Mouse (Mus musculus) midbrain, embryonic 11.5 days (tissue): ENCODE results near the gene Phactr2. TPM values are rescaled to one million over a fixed set of nuclear protein-coding genes. Genes with fewer than 3 reads are reported as not detected.

Experiments
- ATAC-seq: fragments of 200-750 bp; cut with Nextera tagmentation; 2 replicates; pipeline ENCODE4 v1.8.0; 2017; ENCODE audit warnings: moderate TSS enrichment, moderate library complexity; ENCODE audit not compliant: low FRiP score
- DNase-seq: peaks from one replicate; pipeline ENCODE4 v3.0.0; 2015; ENCODE audit warnings: low spot score; ENCODE audit errors: missing footprints
- H3K27ac ChIP-seq: fragments of 300-500 bp; sonication (generic); 2 replicates; pipeline ENCODE4 v1.5.1; 2014; ENCODE audit warnings: low read depth, low read length
- H3K27me3 ChIP-seq: fragments of 300-500 bp; sonication (generic); 2 replicates; pipeline ENCODE4 v1.6.1; 2014; ENCODE audit warnings: mild to moderate bottlenecking, low read length, moderate library complexity, mixed read lengths; ENCODE audit not compliant: control insufficient read depth, insufficient read depth
- H3K36me3 ChIP-seq: fragments of 300-500 bp; sonication (generic); 2 replicates; pipeline ENCODE4 v1.6.1; 2014; ENCODE audit warnings: mild to moderate bottlenecking, low read length, moderate library complexity, mixed read lengths; ENCODE audit not compliant: control insufficient read depth, insufficient read depth
- H3K4me1 ChIP-seq: fragments of 300-500 bp; sonication (generic); 2 replicates; pipeline ENCODE4 v1.6.1; 2014; ENCODE audit warnings: low read length; ENCODE audit not compliant: control insufficient read depth, insufficient read depth
- H3K4me2 ChIP-seq: fragments of 300-500 bp; sonication (generic); 2 replicates; pipeline ENCODE4 v1.6.1; 2014; ENCODE audit warnings: mild to moderate bottlenecking, moderate library complexity
- H3K4me3 ChIP-seq: fragments of 300-500 bp; sonication (generic); 2 replicates; pipeline ENCODE4 v1.5.1; 2014; ENCODE audit warnings: low read depth, low read length
- H3K9ac ChIP-seq: fragments of 300-500 bp; sonication (generic); 2 replicates; pipeline ENCODE4 v1.6.1; 2014; ENCODE audit warnings: low read length
- H3K9me3 ChIP-seq: fragments of 300-500 bp; sonication (generic); 2 replicates; pipeline ENCODE4 v1.6.1; 2016; ENCODE audit warnings: low read length; ENCODE audit not compliant: control insufficient read depth
- WGBS: fragments of 180-500 bp; shearing (Covaris S2); extraction: QIAGEN DNeasy Blood & Tissue Kit; methylation state at CpG from one replicate; pipeline ENCODE4 v1.1.7; 2014; 5-methylcytosine and 5-hydroxymethylcytosine counted together
- polyA plus RNA-seq: library from polyadenylated mRNA; unstranded; fragments of >200 nt; fragmentation: Nextera tagmentation; extraction: Ambion mirVana; gene quantifications from 2 replicates; pipeline ENCODE4 v1.2.1, GENCODE M21; 2014

Gene Phactr2
- polyA plus RNA-seq, 1 experiment from 2014 or later: 13.7 TPM

- ATAC-seq: no peak
- no peak overlapping the region for H3K27ac ChIP-seq
- 73% methylated on average over 2 of the region's 2 CpGs for WGBS
- H3K36me3 ChIP-seq: no peaks in the 10 kb centered on the region
- H3K9me3 ChIP-seq: no peaks in the 10 kb centered on the region
- no peaks in the 10 kb centered on the region for H3K27me3 ChIP-seq
- no peaks in the 10 kb centered on the region for H3K4me1 ChIP-seq
- DNase-seq: no peak
- H3K9ac ChIP-seq: no peak overlapping the region
- no peak overlapping the region for H3K4me2 ChIP-seq
- no peak overlapping the region for H3K4me3 ChIP-seq
Measured at GRCm38 (mm10) chr10:13333781-13334180, 140.4 kb downstream of the Phactr2 start.

DNA sequence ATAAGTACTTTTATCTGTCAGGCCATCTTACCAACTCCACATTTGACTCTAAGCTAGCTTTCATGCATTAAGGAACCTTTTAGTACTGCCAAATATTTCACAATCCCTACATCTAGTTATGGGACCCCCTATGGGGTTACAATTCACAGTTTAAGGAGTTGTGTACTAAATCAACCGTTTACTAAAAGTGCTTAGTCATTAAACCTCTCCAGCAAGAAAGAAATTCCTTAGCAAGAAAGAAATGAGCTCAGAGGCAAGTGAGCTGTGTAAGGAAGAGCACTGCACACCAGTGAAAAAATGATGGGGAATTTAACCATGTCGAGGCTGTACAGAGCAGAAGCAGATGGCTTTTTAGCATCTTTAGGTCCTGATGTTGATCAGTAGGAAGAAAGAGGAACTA lies 141.2 kb downstream of the Phactr2 start:
- Histone ChIP-seq H3K9ac (no peak overlapping the region), H3K36me3 (no peaks in the 10 kb centered on the region), H3K4me3 (no peak overlapping the region), H3K27ac (no peak overlapping the region), H3K4me1 (no peaks in the 10 kb centered on the region), H3K9me3 (no peaks in the 10 kb centered on the region), H3K27me3 (no peaks in the 10 kb centered on the region), H3K4me2 (no peak overlapping the region)
- ATAC-seq (no peak), DNase-seq (no peak)
- 65% methylated on average over 2 of the region's 2 CpGs for WGBS

- Histone ChIP-seq H3K36me3 (no peaks in the 10 kb centered on the region), H3K4me3 (no peak overlapping the region), H3K9ac (no peak overlapping the region), H3K27me3 (no peaks in the 10 kb centered on the region), H3K27ac (no peak overlapping the region), H3K4me1 (no peaks in the 10 kb centered on the region), H3K9me3 (no peaks in the 10 kb centered on the region), H3K4me2 (no peak overlapping the region)
- no peak for DNase-seq
- 87% methylated on average over 4 of the region's 4 CpGs for WGBS
- ATAC-seq: no peak
Measured at GRCm38 (mm10) chr10:13331405-13332032, 142.7 kb downstream of the Phactr2 start.

- Histone ChIP-seq H3K9ac (no peak overlapping the region), H3K4me2 (no peak overlapping the region), H3K9me3 (no peaks in the 10 kb centered on the region), H3K27me3 (no peaks in the 10 kb centered on the region), H3K27ac (no peak overlapping the region), H3K36me3 (no peaks in the 10 kb centered on the region), H3K4me1 (no peaks in the 10 kb centered on the region), H3K4me3 (no peak overlapping the region)
- no peak for DNase-seq
- no peak for ATAC-seq
- 54% methylated on average over 3 of the region's 3 CpGs for WGBS
Measured at GRCm38 (mm10) chr10:13328602-13329001, 145.6 kb downstream of the Phactr2 start.

- H3K9ac ChIP-seq: no peak overlapping the region
- H3K36me3 ChIP-seq: no peaks in the 10 kb centered on the region
- H3K27me3 ChIP-seq: no peaks in the 10 kb centered on the region
- H3K4me2 ChIP-seq: no peak overlapping the region
- H3K4me3 ChIP-seq: no peak overlapping the region
- DNase-seq (no peak), ATAC-seq (no peak)
- no peak overlapping the region for H3K27ac ChIP-seq
- WGBS: 67% methylated on average over 14 of the region's 14 CpGs
- H3K4me1 ChIP-seq: peaks cover 7% of the 10 kb centered on the region
- no peaks in the 10 kb centered on the region for H3K9me3 ChIP-seq
Measured at GRCm38 (mm10) chr10:13326149-13326873, 147.9 kb downstream of the Phactr2 start.

- ATAC-seq (peak; percentile 95), DNase-seq (peak; percentile 96)
- H3K4me1 ChIP-seq: peaks cover 7% of the 10 kb centered on the region
- H3K27ac ChIP-seq: peak overlapping the region; percentile 2
- WGBS: under 1% methylated on average over 53 of the region's 62 CpGs
- peak overlapping the region; percentile 71 for H3K9ac ChIP-seq
- peak overlapping the region; percentile 63 for H3K4me2 ChIP-seq
- no peaks in the 10 kb centered on the region for H3K9me3 ChIP-seq
- H3K27me3 ChIP-seq: no peaks in the 10 kb centered on the region
- H3K36me3 ChIP-seq: no peaks in the 10 kb centered on the region
- H3K4me3 ChIP-seq: peak overlapping the region; percentile 45
Measured at GRCm38 (mm10) chr10:13323806-13324411, 150.3 kb downstream of the Phactr2 start.

DNA sequence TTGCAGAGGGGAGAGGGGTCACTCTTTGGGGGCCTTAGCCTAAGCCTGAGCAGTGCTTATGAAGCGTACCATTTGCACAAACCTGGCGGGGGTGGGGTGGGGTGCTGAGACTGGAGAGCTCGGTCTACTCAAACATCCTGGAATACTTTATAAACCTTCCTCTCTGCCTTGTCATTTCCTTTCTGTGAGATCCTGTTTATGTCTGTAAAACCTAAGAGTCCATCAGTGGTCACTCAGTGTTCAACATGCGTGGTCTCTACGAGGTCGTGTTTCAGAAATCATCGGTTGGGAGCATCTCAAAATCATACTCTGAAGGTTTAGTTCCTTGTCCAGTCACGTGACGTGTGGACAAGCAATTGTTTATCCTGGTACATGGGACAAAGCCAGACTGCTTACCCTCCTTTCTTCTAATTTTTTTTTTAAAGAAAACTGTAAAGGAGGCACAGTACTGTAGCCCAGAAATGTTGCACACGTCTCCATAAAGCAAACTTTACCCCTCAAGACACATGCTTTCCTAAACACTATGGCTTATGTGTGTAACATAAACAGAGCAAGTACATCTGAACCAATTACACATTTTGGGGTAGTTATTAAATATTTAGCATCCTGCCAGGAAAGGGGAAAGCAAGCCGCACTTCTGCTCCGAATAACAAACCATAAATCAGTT lies 150.9 kb downstream of the Phactr2 start:
- Histone ChIP-seq H3K9me3 (no peaks in the 10 kb centered on the region), H3K27me3 (no peaks in the 10 kb centered on the region), H3K36me3 (no peaks in the 10 kb centered on the region), H3K27ac (peak overlapping the region; percentile 2; the same call in 1 of the 2 replicates), H3K4me3 (peak overlapping the region; percentile 45), H3K4me2 (peak overlapping the region; percentile 63), H3K9ac (peak overlapping the region; percentile 71), H3K4me1 (peaks cover 7% of the 10 kb centered on the region)
- WGBS: 28% methylated on average over 12 of the region's 12 CpGs
- DNase-seq: peak; percentile 90
- peak; percentile 28; the same call in 1 of the 2 replicates for ATAC-seq

GRCm38 (mm10) chr10:13314999-13315398 lies 159.2 kb downstream of the Phactr2 start:
- H3K4me2 ChIP-seq: no peak overlapping the region
- no peak for ATAC-seq
- no peaks in the 10 kb centered on the region for H3K9me3 ChIP-seq
- no peaks in the 10 kb centered on the region for H3K27me3 ChIP-seq
- peaks cover 6% of the 10 kb centered on the region for H3K4me1 ChIP-seq
- DNase-seq: no peak
- H3K36me3 ChIP-seq: no peaks in the 10 kb centered on the region
- no peak overlapping the region for H3K27ac ChIP-seq
- H3K9ac ChIP-seq: no peak overlapping the region
- H3K4me3 ChIP-seq: no peak overlapping the region
- WGBS: 84% methylated on average over 5 of the region's 5 CpGs

GRCm38 (mm10) chr10:13312576-13312975 lies 161.6 kb downstream of the Phactr2 start:
- H3K9me3 ChIP-seq: no peaks in the 10 kb centered on the region
- H3K4me3 ChIP-seq: no peak overlapping the region

More at GRCm38 (mm10) chr10:13312576-13312975, 161.6 kb downstream of the Phactr2 start:
- WGBS: 49% methylated on average over 6 of the region's 6 CpGs
- H3K27me3 ChIP-seq: no peaks in the 10 kb centered on the region
- no peak overlapping the region for H3K4me2 ChIP-seq
- DNase-seq (no peak), ATAC-seq (no peak)
- peaks cover 6% of the 10 kb centered on the region for H3K4me1 ChIP-seq
- no peaks in the 10 kb centered on the region for H3K36me3 ChIP-seq
- no peak overlapping the region for H3K27ac ChIP-seq
- no peak overlapping the region for H3K9ac ChIP-seq
